Mouse (Mus musculus): ENCODE data around the gene Mrpl45. TPM values are rescaled to one million over a fixed set of nuclear protein-coding genes. Genes with fewer than 3 reads are reported as not detected.

The Mrpl45 gene
- total RNA-seq, 2 experiments from 2014 or later = 3.6 to 13.4 TPM

DNA sequence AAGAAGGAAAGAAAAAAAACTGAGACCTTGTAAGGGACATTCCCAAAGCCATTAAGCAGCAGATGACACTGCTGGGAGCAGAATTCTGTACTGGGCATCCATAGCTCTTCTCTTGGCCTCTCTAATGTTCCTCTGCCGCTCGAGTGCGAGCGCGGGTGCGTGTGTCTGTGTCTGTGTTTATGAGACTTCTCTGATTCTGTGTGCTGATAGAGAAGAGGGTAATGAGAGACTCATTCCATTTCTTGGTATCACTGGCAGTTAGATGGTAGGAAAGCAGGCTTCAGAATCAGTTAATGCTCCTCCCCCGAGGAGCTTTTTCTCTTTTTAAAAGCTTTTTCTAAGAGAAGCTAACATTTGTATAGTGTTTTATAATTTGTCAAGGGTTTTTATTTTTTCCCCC is 39.7 kb downstream of the Mrpl45 start:
- no peak for ATAC-seq (replicated peaks; ENCODE audit: low FRiP score, poor library complexity, severe bottlenecking)

DNA sequence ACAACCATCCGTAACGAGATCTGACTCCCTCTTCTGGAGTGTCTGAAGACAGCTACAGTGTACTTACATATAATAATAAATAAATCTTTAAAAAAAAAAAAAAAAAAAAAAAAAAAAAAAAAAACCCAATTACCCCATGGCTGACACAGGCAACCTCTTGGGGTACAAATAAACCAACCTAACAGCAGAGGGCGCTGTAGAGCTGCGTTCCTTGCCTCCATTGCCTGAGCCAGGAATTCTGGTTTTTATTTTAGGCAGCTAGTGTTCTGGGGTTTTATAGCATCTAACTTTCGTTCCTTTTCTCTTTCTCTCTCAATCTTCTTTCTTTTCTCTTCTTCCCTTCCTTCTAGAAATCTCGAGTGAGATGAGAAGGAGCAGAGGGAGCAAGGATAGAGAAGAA is 42.1 kb downstream of the Mrpl45 start:
- ATAC-seq (replicated peaks; ENCODE audit: low FRiP score, poor library complexity, severe bottlenecking) = 0 out of 2 replicates have a peak, but pooled peaks have one; percentile 52

DNA sequence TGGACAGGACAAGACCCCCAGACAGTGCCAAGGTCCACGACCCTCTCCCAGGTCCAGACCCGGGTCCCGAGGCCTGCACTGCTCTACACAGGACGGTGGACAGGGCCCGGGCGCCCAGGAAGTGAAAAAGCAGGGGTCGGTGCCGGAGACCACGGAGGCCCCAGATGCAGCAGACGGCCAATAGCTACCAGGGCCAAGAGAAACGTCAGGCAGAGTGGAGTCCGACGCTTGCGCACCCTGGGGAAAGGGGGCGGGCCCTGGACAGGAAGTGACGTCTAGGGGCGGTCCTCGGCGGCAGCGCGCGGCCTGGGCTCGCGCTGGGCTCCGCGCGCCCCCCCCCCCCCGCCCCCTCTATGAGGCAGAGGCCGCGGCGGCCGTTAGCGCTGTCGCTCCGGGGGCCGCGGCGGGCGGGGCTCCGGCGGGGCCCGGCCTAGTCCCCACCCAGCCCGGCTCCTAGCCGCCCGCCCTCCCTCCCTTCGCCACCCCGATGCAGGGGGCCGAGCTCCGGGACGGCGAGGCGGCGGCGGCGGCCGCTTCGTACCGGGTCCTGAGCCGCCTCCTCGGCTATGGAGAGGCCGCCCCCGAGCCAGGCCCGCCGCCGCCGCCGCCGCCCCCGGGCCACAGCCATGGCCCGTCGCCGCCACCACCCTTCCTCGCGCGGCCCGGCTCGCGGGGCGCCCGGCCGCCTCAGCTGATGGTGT is 46.6 kb downstream of the Mrpl45 start, which contains the start of gene Socs7:
Gene Socs7, plus strand, starts transcription at position 604 of the 701 bp plus-strand sequence.
- ATAC-seq (replicated peaks; ENCODE audit: low FRiP score, poor library complexity, severe bottlenecking) = peak; percentile 87

DNA sequence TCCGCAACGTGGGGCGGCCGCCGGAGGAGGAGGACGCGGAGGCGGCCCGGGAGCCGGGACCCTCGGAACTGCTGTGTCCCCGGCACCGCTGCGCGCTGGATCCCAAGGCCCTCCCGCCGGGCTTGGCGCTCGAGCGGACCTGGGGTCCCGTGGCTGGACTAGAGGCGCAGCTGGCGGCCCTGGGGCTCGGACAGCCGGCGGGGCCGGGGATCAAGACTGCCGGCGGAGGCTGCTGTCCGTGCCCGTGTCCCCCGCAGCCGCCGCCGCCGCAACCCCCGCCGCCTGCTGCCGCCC is 47.1 kb downstream of the Mrpl45 start:
- no peak for ATAC-seq (replicated peaks; ENCODE audit: low FRiP score, poor library complexity, severe bottlenecking)

- ATAC-seq (replicated peaks; ENCODE audit: low FRiP score, poor library complexity, severe bottlenecking) = peak; percentile 53
Measured at GRCm38 (mm10) chr11:97362943-97363643, 47.6 kb downstream of the Mrpl45 start.

DNA sequence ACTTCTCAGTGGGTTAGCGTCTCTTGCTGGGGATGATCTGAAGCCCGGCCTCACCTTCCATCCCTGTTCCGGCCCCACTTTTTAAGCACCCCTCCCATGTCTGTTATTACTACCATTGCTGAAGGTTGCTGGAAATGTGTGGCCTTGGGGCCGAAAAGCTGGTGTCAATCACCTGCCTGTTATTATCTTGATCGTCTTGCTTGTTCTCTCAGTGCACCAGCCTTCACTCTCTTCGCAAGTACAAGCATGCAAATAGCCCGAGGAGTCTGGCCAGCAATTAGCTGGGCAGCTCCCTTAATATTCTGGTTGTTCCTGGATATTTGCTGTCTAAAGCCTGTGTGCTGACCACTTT is 48.1 kb downstream of the Mrpl45 start:
- peak; percentile 22 for ATAC-seq (replicated peaks; ENCODE audit: low FRiP score, poor library complexity, severe bottlenecking)

- no peak for ATAC-seq (replicated peaks; ENCODE audit: low FRiP score, poor library complexity, severe bottlenecking)
Measured at GRCm38 (mm10) chr11:97365556-97365955, 50.0 kb downstream of the Mrpl45 start.

DNA sequence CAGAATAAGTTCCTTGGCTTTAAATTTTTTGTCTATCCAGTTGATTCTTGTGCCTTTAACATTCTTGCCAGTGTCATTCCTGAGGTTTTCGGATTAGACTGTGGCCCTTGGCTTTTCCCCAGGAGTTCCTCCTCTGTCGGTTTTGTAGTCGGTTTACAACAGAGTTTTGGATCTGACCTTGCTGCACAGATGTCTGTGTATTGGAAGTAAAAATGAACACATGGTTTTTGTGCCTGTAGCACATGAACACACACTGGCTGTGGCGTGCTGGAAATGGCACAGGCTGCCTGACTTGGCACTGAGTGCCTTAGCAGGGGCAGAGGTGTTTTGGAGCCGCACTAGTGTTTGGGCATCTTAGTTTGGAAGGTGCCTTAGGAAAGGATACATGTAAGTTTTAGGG is 53.0 kb downstream of the Mrpl45 start:
- ATAC-seq (replicated peaks; ENCODE audit: low FRiP score, poor library complexity, severe bottlenecking) = no peak

- no peak for ATAC-seq (replicated peaks; ENCODE audit: low FRiP score, poor library complexity, severe bottlenecking)
Measured at GRCm38 (mm10) chr11:97370329-97371091, 55.0 kb downstream of the Mrpl45 start.

DNA sequence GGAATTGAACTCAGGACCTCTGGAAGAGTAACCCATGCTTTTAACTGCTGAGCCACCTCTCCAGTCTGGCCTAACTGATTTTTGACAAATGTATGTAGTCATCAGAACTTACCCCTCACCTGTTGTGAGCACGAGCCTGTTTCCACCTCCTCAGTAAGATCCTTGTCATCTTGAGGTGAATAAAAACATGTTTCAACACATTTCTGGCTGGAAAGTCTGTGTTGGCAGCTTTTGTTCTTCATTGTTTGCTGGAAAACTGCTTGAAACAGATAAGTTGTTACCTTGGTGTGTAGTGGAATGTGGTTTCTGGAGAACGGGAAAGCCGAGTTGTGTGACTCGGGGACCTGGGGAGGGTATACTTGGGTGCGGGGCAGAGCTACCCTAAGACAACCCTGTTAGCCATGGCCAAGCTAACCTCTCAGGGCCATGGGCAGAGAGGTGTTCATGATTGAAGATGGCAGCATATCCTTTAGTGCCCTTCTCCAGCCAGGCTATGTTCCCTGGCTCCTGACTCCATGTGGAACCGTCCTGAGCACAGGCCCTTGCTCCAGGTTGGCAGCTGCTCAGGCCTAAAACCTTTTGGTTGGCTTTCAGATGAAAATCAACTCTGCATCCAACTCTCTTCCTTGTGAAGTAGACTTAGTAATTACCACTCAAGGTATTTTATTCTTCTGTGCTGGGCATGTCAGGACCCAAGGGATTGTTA is 56.8 kb downstream of the Mrpl45 start:
- no peak for ATAC-seq (replicated peaks; ENCODE audit: low FRiP score, poor library complexity, severe bottlenecking)

DNA sequence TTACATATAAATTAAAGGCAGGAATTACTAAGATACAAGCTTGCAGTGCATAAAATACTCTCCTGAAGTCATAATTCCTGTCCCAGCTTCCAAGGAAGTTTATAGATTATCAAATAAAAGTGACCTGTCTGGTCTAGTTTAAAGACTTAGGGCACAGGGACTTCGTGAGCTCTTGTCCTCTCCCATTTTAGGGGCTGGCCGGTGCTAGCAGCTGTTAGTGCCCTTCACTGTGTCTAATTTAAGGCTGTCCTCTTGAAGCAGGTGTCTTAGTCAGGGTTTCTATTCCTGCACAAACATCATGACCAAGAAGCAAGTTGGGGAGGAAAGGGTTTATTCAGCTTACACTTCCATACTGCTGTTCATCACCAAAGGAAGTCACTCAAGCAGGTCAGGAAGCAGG is 57.9 kb downstream of the Mrpl45 start:
- no peak for ATAC-seq (replicated peaks; ENCODE audit: low FRiP score, poor library complexity, severe bottlenecking)

Other genes starting within 250 kb of the Mrpl45 start
- gene Tbx21, start 200.4 kb upstream of the Mrpl45 start, total RNA-seq (2015; ENCODE audit: low replicate concordance) = not detected in 2 replicates
- not detected in 2 replicates for gene Tbx21, start 200.4 kb upstream of the Mrpl45 start, total RNA-seq (2017; ENCODE audit: low replicate concordance)
- gene Tbkbp1, start 164.2 kb upstream of the Mrpl45 start, total RNA-seq (2015; ENCODE audit: low replicate concordance) = 1.4 and 15.9 TPM in 2 replicates
- 1.3 TPM in 1 of 2 replicates, not detected in the other for gene Tbkbp1, start 164.2 kb upstream of the Mrpl45 start, total RNA-seq (2017; ENCODE audit: low replicate concordance)
- gene Kpnb1, start 127.8 kb upstream of the Mrpl45 start, total RNA-seq (2015; ENCODE audit: low replicate concordance) = 116 and 118 TPM in 2 replicates
- 267 and 391 TPM in 2 replicates for gene Kpnb1, start 127.8 kb upstream of the Mrpl45 start, total RNA-seq (2017; ENCODE audit: low replicate concordance)
- gene Npepps, start 35.1 kb upstream of the Mrpl45 start, total RNA-seq (2015; ENCODE audit: low replicate concordance) = 20.9 and 25.6 TPM in 2 replicates
- 9.4 and 32.2 TPM in 2 replicates for gene Npepps, start 35.1 kb upstream of the Mrpl45 start, total RNA-seq (2017; ENCODE audit: low replicate concordance)
- gene Gpr179, start 36.4 kb downstream of the Mrpl45 start, total RNA-seq (2015; ENCODE audit: low replicate concordance) = not detected in 2 replicates
- 0.15 TPM in 1 of 2 replicates, not detected in the other for gene Gpr179, start 36.4 kb downstream of the Mrpl45 start, total RNA-seq (2017; ENCODE audit: low replicate concordance)
- gene Socs7, start 46.8 kb downstream of the Mrpl45 start, total RNA-seq (2015; ENCODE audit: low replicate concordance) = 2.5 and 2.9 TPM in 2 replicates
- 5.4 and 6.0 TPM in 2 replicates for gene Socs7, start 46.8 kb downstream of the Mrpl45 start, total RNA-seq (2017; ENCODE audit: low replicate concordance)
- gene Arhgap23, start 99.8 kb downstream of the Mrpl45 start, total RNA-seq (2015; ENCODE audit: low replicate concordance) = 76.8 and 82.6 TPM in 2 replicates
- 65.7 and 71.1 TPM in 2 replicates for gene Arhgap23, start 99.8 kb downstream of the Mrpl45 start, total RNA-seq (2017; ENCODE audit: low replicate concordance)
- gene 4933428G20Rik, start 184.6 kb downstream of the Mrpl45 start, total RNA-seq (2015; ENCODE audit: low replicate concordance) = not detected in 2 replicates
- gene 4933428G20Rik, start 184.6 kb downstream of the Mrpl45 start, total RNA-seq (2017; ENCODE audit: low replicate concordance) = not detected in 2 replicates

All from erythroid progenitor cell, adult 5-6 weeks (primary cell).